Mouse (Mus musculus): ENCODE data around the gene Nlrp6.

GRCm38 (mm10) chr7:140903212-140903611 lies 17.5 kb upstream of the Nlrp6 start:
- TF ChIP-seq CTCF (IDR thresholded peaks at IDR 0.05) (peak; percentile 95), EP300 (IDR thresholded peaks at IDR 0.05) (no peak)

All from lung, postnatal 0 days (tissue).